Mouse (Mus musculus): ENCODE results near the gene Dlgap1.

DNA sequence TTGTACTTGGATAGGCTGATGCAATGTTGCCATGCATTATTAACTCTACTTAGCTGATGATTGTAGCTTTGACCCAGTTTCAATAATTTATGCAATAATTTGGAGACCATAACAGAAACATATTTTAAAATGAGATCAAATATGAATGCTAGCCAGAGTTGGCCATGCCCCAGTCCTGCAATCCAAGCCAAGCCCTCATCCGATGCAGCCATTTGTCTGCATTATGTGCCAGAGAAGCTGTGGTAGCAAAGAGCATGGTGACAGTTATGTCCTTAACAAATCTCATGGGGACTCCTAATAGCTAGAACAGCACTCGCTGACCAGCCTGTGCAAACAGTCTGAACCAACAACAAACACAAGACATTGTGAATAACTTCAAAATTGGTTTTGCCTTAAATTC lies 303.3 kb downstream of the Dlgap1 start:
- TF ChIP-seq CTCF (conservative IDR thresholded peaks at IDR 0.05; ENCODE audit: low read length) = no peak
- no peak for TF ChIP-seq NANOG (IDR thresholded peaks at IDR 0.05; ENCODE audit: borderline replicate concordance, low read length)
